In the genomic region with DNA sequence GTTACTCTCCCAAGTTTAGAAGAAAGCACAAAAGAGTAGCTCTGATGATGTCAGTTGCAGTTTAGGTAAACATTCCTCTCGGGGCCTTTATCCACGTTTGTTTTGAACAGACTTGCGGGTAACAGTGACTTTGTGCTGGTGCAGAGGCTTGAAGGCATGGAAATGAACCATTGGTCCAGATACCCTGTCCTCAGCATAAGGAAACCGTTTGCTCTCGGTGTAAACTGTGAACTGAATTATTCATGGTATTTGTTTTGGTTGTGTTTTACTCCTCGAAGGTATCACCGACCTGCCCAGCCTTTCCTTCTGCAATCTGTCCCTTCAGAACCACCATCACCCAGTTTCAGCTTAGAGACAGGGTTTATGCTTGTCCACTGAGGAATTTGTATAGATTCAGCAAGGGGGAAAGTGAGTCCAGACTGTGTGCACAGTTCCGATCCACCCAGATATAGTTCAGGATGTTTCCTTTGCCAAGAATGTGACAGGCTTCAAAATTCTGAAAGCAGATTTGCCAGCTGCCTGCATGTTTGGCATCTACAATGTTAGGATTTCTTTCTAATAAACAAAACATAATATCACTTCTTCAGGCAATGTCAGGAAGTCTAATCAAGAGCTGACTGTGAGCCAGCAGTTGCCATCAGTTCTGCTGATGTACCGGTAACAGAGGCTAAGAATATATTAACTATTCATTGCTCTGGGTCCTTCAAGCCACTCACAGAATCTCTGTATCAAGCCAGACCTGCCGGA, we compare ENCODE assay signal across 28 mouse cellular contexts. TPM values are rescaled to one million over a fixed set of nuclear protein-coding genes. Genes with fewer than 3 reads are reported as not detected.
DNase-seq lines count a peak whose midpoint lies in the region; ATAC-seq and TF ChIP-seq lines count a peak whose summit lies in the region.
"Had no signal": no experiment of that assay in that cellular context is flagged by ENCODE, and none has a peak within 500 bp of the region (broad histone marks: within the 10 kb centered on the region; RNA-seq: fewer than 3 reads in every experiment).

No protein-coding gene starts in this region.

- no peak overlapping the region for H3K4me3 ChIP-seq in forebrain, embryonic 14.5 days (ENCODE audit: low read depth, low read length)
- H3K4me3 ChIP-seq in forebrain, embryonic 11.5 days (ENCODE audit: low read depth, low read length): no peak overlapping the region
- no peak overlapping the region for H3K4me3 ChIP-seq in lung, embryonic 15.5 days
- H3K4me3 ChIP-seq in lung, adult 2 months (replicated peaks; ENCODE audit: extremely low read depth, low read depth, low read length): no peak overlapping the region
- H3K4me3 ChIP-seq in forebrain, embryonic 16.5 days (replicated peaks; ENCODE audit: low read length): no peak overlapping the region
- no peak overlapping the region for H3K4me3 ChIP-seq in thymus, adult 2 months (ENCODE audit: control insufficient read depth, insufficient read depth, low read length)
- H3K4me3 ChIP-seq: embryonic facial prominence, embryonic 15.5 days; gastrocnemius, adult 2 months; heart, adult 2 months; heart, embryonic 12.5 days; left cerebral cortex, adult 2 months; limb, embryonic 13.5 days had no signal

- H3K4me1 ChIP-seq in forebrain, embryonic 14.5 days (ENCODE audit: control insufficient read depth, insufficient read depth, low read length): no peaks in the 10 kb centered on the region
- H3K4me1 ChIP-seq in forebrain, embryonic 11.5 days (replicated peaks; ENCODE audit: control insufficient read depth, insufficient read depth, low read length): no peaks in the 10 kb centered on the region
- H3K4me1 ChIP-seq in lung, embryonic 15.5 days: peaks cover 7% of the 10 kb centered on the region; the same call in 1 of the 2 replicates
- H3K4me1 ChIP-seq in lung, adult 2 months (ENCODE audit: control insufficient read depth, insufficient read depth, low read length): peaks cover 3% of the 10 kb centered on the region; the same call in 1 of the 2 replicates
- H3K4me1 ChIP-seq in forebrain, embryonic 16.5 days (replicated peaks; ENCODE audit: control insufficient read depth, insufficient read depth, low read length): peaks cover 3% of the 10 kb centered on the region
- H3K4me1 ChIP-seq in thymus, adult 2 months (replicated peaks; ENCODE audit: control insufficient read depth, insufficient read depth, low read length): no peaks in the 10 kb centered on the region
- H3K4me1 ChIP-seq: embryonic facial prominence, embryonic 15.5 days; heart, embryonic 12.5 days; limb, embryonic 13.5 days had no signal

- DNase-seq in forebrain, embryonic 14.5 days (ENCODE audit: low spot score): peak; percentile 64
- DNase-seq in forebrain, embryonic 11.5 days (ENCODE audit: low spot score): no peak
- no peak for DNase-seq in lung, adult 2 months
- DNase-seq in cerebellum, adult 9-10 months: no peak
- no peak for DNase-seq in thymus, adult 2 months
- DNase-seq: adrenal gland, postnatal 14 days; cerebellum, adult 11-12 months; cerebellum, postnatal 10 days; gastrocnemius, adult 2 months; gastrocnemius, postnatal 36 days; heart, adult 2 months; kidney, adult 9 months; kidney, postnatal 14 days; right cerebral cortex, postnatal 4 days; thymus, adult 18-20 months; thymus, postnatal 36 days had no signal

- no peaks in the 10 kb centered on the region for H3K36me3 ChIP-seq in forebrain, embryonic 14.5 days (ENCODE audit: control insufficient read depth, insufficient read depth, low read length)
- H3K36me3 ChIP-seq in forebrain, embryonic 11.5 days (ENCODE audit: control insufficient read depth, insufficient read depth, low read length): no peaks in the 10 kb centered on the region
- no peaks in the 10 kb centered on the region for H3K36me3 ChIP-seq in lung, embryonic 15.5 days
- H3K36me3 ChIP-seq in forebrain, embryonic 16.5 days (ENCODE audit: control insufficient read depth, insufficient read depth): no peaks in the 10 kb centered on the region
- no peaks in the 10 kb centered on the region for H3K36me3 ChIP-seq in thymus, adult 2 months (ENCODE audit: control insufficient read depth, insufficient read depth, low read length)
- H3K36me3 ChIP-seq: embryonic facial prominence, embryonic 15.5 days; heart, embryonic 12.5 days; limb, embryonic 13.5 days had no signal

- H3K27me3 ChIP-seq in forebrain, embryonic 14.5 days (replicated peaks; ENCODE audit: control insufficient read depth, insufficient read depth, low read length): no peaks in the 10 kb centered on the region
- H3K27me3 ChIP-seq in forebrain, embryonic 11.5 days (ENCODE audit: control insufficient read depth, insufficient read depth, low read length): no peaks in the 10 kb centered on the region
- no peaks in the 10 kb centered on the region for H3K27me3 ChIP-seq in lung, embryonic 15.5 days
- no peaks in the 10 kb centered on the region for H3K27me3 ChIP-seq in forebrain, embryonic 16.5 days (replicated peaks; ENCODE audit: control insufficient read depth, insufficient read depth, low read length)
- H3K27me3 ChIP-seq in thymus, adult 2 months (ENCODE audit: control insufficient read depth, insufficient read depth, low read length): no peaks in the 10 kb centered on the region
- H3K27me3 ChIP-seq: embryonic facial prominence, embryonic 15.5 days; heart, embryonic 12.5 days; limb, embryonic 13.5 days had no signal

- H3K27ac ChIP-seq in forebrain, embryonic 14.5 days (ENCODE audit: low read depth, low read length): no peak overlapping the region
- H3K27ac ChIP-seq in forebrain, embryonic 11.5 days (ENCODE audit: low read depth, low read length): no peak overlapping the region
- 0 out of 2 replicates have a peak overlapping the region, but pooled peaks have one; percentile 22 for H3K27ac ChIP-seq in lung, embryonic 15.5 days
- H3K27ac ChIP-seq in forebrain, embryonic 16.5 days (ENCODE audit: low read length): no peak overlapping the region
- no peak overlapping the region for H3K27ac ChIP-seq in thymus, adult 2 months (ENCODE audit: control insufficient read depth, insufficient read depth, low read length)
- H3K27ac ChIP-seq: embryonic facial prominence, embryonic 15.5 days; gastrocnemius, adult 2 months; heart, adult 2 months; hindbrain, embryonic 14.5 days; left cerebral cortex, adult 2 months; limb, embryonic 13.5 days; stomach, postnatal 0 days had no signal

- TF ChIP-seq POLR2A in lung, adult 2 months (IDR thresholded peaks at IDR 0.05; ENCODE audit: borderline replicate concordance, extremely low read depth, low read depth, low read length): no peak
- TF ChIP-seq POLR2A in thymus, adult 2 months (IDR thresholded peaks at IDR 0.05; ENCODE audit: control insufficient read depth, extremely low read depth, insufficient read depth, low read length, poor library complexity): no peak

- no peak overlapping the region for H3K4me2 ChIP-seq in forebrain, embryonic 14.5 days (ENCODE audit: low read length)
- no peak overlapping the region for H3K4me2 ChIP-seq in forebrain, embryonic 11.5 days (ENCODE audit: low read depth, low read length, severe bottlenecking)
- H3K4me2 ChIP-seq in lung, embryonic 15.5 days: peak overlapping the region; percentile 7; the same call in 1 of the 2 replicates
- 0 out of 2 replicates have a peak overlapping the region, but pooled peaks have one; percentile 11 for H3K4me2 ChIP-seq in forebrain, embryonic 16.5 days (ENCODE audit: low read length)
- H3K4me2 ChIP-seq: embryonic facial prominence, embryonic 15.5 days; heart, embryonic 12.5 days; hindbrain, embryonic 14.5 days; limb, embryonic 13.5 days; liver, embryonic 11.5 days; midbrain, embryonic 11.5 days had no signal

- H3K9me3 ChIP-seq in forebrain, embryonic 14.5 days (replicated peaks; ENCODE audit: control insufficient read depth, low read length): no peaks in the 10 kb centered on the region
- H3K9me3 ChIP-seq in forebrain, embryonic 11.5 days (ENCODE audit: control insufficient read depth, low read length): no peaks in the 10 kb centered on the region
- no peaks in the 10 kb centered on the region for H3K9me3 ChIP-seq in lung, embryonic 15.5 days
- H3K9me3 ChIP-seq in forebrain, embryonic 16.5 days (ENCODE audit: control insufficient read depth, low read length): no peaks in the 10 kb centered on the region
- H3K9me3 ChIP-seq: embryonic facial prominence, embryonic 15.5 days; heart, embryonic 12.5 days; limb, embryonic 13.5 days had no signal

- ATAC-seq in forebrain, embryonic 14.5 days: peak; percentile 66
- no peak for ATAC-seq in forebrain, embryonic 11.5 days (replicated peaks; ENCODE audit: low FRiP score)
- ATAC-seq in lung, embryonic 15.5 days (ENCODE audit: borderline replicate concordance, extremely low read depth, low FRiP score, low TSS enrichment): peak; percentile 46; the same call in 1 of the 2 replicates
- ATAC-seq in forebrain, embryonic 16.5 days: peak; percentile 78
- ATAC-seq: intestine, postnatal 0 days; midbrain, embryonic 16.5 days had no signal

- no peak overlapping the region for H3K9ac ChIP-seq in forebrain, embryonic 14.5 days (ENCODE audit: low read length)
- H3K9ac ChIP-seq in forebrain, embryonic 11.5 days (ENCODE audit: low read length): no peak overlapping the region
- no peak overlapping the region for H3K9ac ChIP-seq in lung, embryonic 15.5 days
- H3K9ac ChIP-seq in forebrain, embryonic 16.5 days (replicated peaks; ENCODE audit: low read depth, low read length): no peak overlapping the region
- H3K9ac ChIP-seq: embryonic facial prominence, embryonic 15.5 days; heart, embryonic 12.5 days; hindbrain, embryonic 14.5 days; limb, embryonic 13.5 days had no signal

- TF ChIP-seq CTCF in lung, adult 2 months (IDR thresholded peaks at IDR 0.05; ENCODE audit: insufficient read depth, low read length): no peak
- no peak for TF ChIP-seq CTCF in thymus, adult 2 months (IDR thresholded peaks at IDR 0.05; ENCODE audit: borderline replicate concordance, control insufficient read depth, extremely low read depth, insufficient read depth, low read length, poor library complexity)

- 62% methylated on average over 10 of the region's 10 CpGs for WGBS in forebrain, embryonic 14.5 days
- WGBS in forebrain, embryonic 11.5 days: 84% methylated on average over 10 of the region's 10 CpGs
- 35% methylated on average over 10 of the region's 10 CpGs for WGBS in lung, embryonic 15.5 days
- WGBS in lung, adult 2 months: 36% methylated on average over 10 of the region's 10 CpGs
- 42% methylated on average over 10 of the region's 10 CpGs for WGBS in forebrain, embryonic 16.5 days
- WGBS in thymus, adult 2 months: 91% methylated on average over 10 of the region's 10 CpGs

RNA-seq across cellular contexts. Expression of gene Alcam, which starts 54.9 kb away (rescaled TPM):
- 42.9 and 52.8 TPM in 2 replicates for polyA plus RNA-seq in forebrain, embryonic 14.5 days (2014; fragmentation: Nextera tagmentation; extraction: Ambion mirVana)
- polyA plus RNA-seq in forebrain, embryonic 11.5 days (2014; fragmentation: Nextera tagmentation; extraction: Ambion mirVana): 52.5 and 66.3 TPM in 2 replicates
- 27.8 and 31.0 TPM in 2 replicates for polyA plus RNA-seq in lung, embryonic 15.5 days (2015; fragmentation: Nextera tagmentation; extraction: Ambion mirVana)
- polyA plus RNA-seq in lung, adult 2 months (2012; rRNA removed): 81.9 and 82.2 TPM in 2 replicates
- 28.6 and 32.4 TPM in 2 replicates for polyA plus RNA-seq in forebrain, embryonic 16.5 days (2015; fragmentation: Nextera tagmentation; extraction: Ambion mirVana)
- polyA plus RNA-seq in thymus, adult 2 months (2012; rRNA removed): 7.3 and 7.7 TPM in 2 replicates

Comparison
In these comparisons a context has a peak if more than half of its experiments do, and no peak if none do; other contexts are left out.
1. H3K4me2 ChIP-seq: peak in lung, embryonic 15.5 days (single experiment) and forebrain, embryonic 16.5 days (single experiment); none in forebrain, embryonic 14.5 days (single experiment) and forebrain, embryonic 11.5 days (single experiment).